In genomic region chr9:78071626-78072025, GRCm38 (mm10) we compare ENCODE assay signal across 28 mouse cellular contexts. TPM values are rescaled to one million over a fixed set of nuclear protein-coding genes. Genes with fewer than 3 reads are reported as not detected.
"Had no signal": no experiment of that assay in that cellular context is flagged by ENCODE, and none has a peak within 500 bp of the region (broad histone marks: within the 10 kb centered on the region; RNA-seq: fewer than 3 reads in every experiment).

No protein-coding gene starts in this region.

- H3K27ac ChIP-seq: kidney, postnatal 0 days; layer of hippocampus, adult 2 months; liver, embryonic 13.5 days; midbrain, embryonic 13.5 days had no signal

- H3K27me3 ChIP-seq: liver, embryonic 13.5 days; midbrain, embryonic 13.5 days had no signal

- DNase-seq: kidney, adult 18-20 months; kidney, adult 9 months; kidney, postnatal 25 days; layer of hippocampus, adult 9-11 months; liver, embryonic 13.5 days; lung, adult 2 months; lung, postnatal 14 days; lung, postnatal 4 days; retina, postnatal 1 day; right cerebral cortex, postnatal 25 days; spleen, adult 18-20 months; thymus, adult 18-20 months; thymus, postnatal 14 days had no signal

- H3K4me1 ChIP-seq: liver, embryonic 13.5 days; midbrain, embryonic 13.5 days had no signal

- ATAC-seq: intestine, embryonic 16.5 days; midbrain, embryonic 13.5 days; midbrain, embryonic 16.5 days had no signal

- H3K36me3 ChIP-seq: liver, embryonic 13.5 days; midbrain, embryonic 13.5 days had no signal

- H3K4me2 ChIP-seq: liver, embryonic 13.5 days; midbrain, embryonic 13.5 days had no signal

- H3K9me3 ChIP-seq: liver, embryonic 13.5 days; midbrain, embryonic 13.5 days had no signal

- H3K4me3 ChIP-seq: layer of hippocampus, adult 2 months; liver, embryonic 13.5 days; midbrain, embryonic 13.5 days had no signal

- H3K9ac ChIP-seq: liver, embryonic 13.5 days; midbrain, embryonic 13.5 days had no signal

RNA-seq across cellular contexts. Expression of gene Gcm1, which starts 19.9 kb away (rescaled TPM):
- total RNA-seq: layer of hippocampus, adult 2 months; layer of hippocampus, postnatal 25 days; left cerebral cortex, adult 18-20 months; left cerebral cortex, postnatal 36 days; liver, adult 2 months had no signal
- polyA plus RNA-seq: intestine, embryonic 16.5 days; large intestine, adult 2 months; liver, adult 2 months; liver, embryonic 13.5 days; liver, embryonic 16.5 days; lung, adult 2 months; midbrain, embryonic 16.5 days; neural tube, embryonic 11.5 days; neural tube, embryonic 14.5 days; stomach, embryonic 16.5 days; testis, adult 2 months had no signal
